Comparison of ENCODE assay signal across 15 mouse cellular contexts in the genomic region with DNA sequence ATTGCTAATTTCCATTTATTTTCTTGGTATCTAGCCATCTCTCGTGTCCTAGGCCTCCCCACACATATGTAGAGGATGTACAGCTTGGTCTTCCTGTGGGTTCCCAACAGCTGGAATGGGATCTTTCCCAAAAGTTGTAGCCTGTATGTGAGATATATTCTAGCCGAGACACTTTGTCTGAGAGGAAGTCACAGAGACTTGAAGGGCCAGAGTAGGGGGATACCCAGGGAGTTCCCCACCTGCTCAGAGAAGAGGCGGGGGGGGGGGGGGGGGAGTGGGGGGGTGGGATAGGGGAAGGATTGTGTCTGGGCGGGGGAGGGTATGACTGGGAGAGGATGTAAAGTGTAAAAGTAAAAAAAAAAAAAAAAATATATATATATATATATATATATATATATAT.
"Had no signal": no experiment of that assay in that cellular context is flagged by ENCODE, and none has a peak within 500 bp of the region (broad histone marks: within the 10 kb centered on the region; RNA-seq: fewer than 3 reads in every experiment).

No protein-coding gene starts in this region.

- H3K4me3 ChIP-seq: neural tube, embryonic 13.5 days; neural tube, embryonic 15.5 days; stomach, embryonic 15.5 days had no signal

- H3K4me2 ChIP-seq: neural tube, embryonic 13.5 days; neural tube, embryonic 15.5 days; stomach, embryonic 15.5 days had no signal

- H3K9me3 ChIP-seq: neural tube, embryonic 13.5 days; neural tube, embryonic 15.5 days; stomach, embryonic 15.5 days had no signal

- H3K9ac ChIP-seq: neural tube, embryonic 13.5 days; neural tube, embryonic 15.5 days; stomach, embryonic 15.5 days had no signal

- H3K27me3 ChIP-seq: neural tube, embryonic 13.5 days; neural tube, embryonic 15.5 days; stomach, embryonic 15.5 days had no signal

- H3K4me1 ChIP-seq: neural tube, embryonic 13.5 days; neural tube, embryonic 15.5 days; stomach, embryonic 15.5 days had no signal

- H3K27ac ChIP-seq: neural tube, embryonic 13.5 days; neural tube, embryonic 15.5 days; stomach, embryonic 15.5 days; stomach, postnatal 0 days had no signal

- DNase-seq: retina, postnatal 1 day; right cerebral cortex, adult 18-20 months; right cerebral cortex, postnatal 14 days; right cerebral cortex, postnatal 4 days; spleen, adult 18-20 months; thymus, adult 18-20 months; thymus, adult 2 months; thymus, postnatal 14 days; thymus, postnatal 25 days; thymus, postnatal 36 days; thymus, postnatal 4 days had no signal
